Mouse (Mus musculus) small intestine, adult 2 months (tissue): ENCODE results near the gene Pgc.

ENCODE experiments used
- CTCF ChIP-seq: fragments of 200-500 bp; IDR thresholded peaks from 2 replicates; pipeline ENCODE4 v1.5.1; 2012; ENCODE audit warnings: low read depth, mild to moderate bottlenecking, control low read depth, inconsistent platforms, low read length, moderate library complexity, mixed read lengths; ENCODE audit not compliant: insufficient replicate concordance, insufficient read length; ENCODE audit errors: extremely low read depth
- POLR2A ChIP-seq: fragments of 200-500 bp; IDR thresholded peaks from 2 replicates; pipeline ENCODE4 v1.6.1; 2012; ENCODE audit warnings: low read depth, mild to moderate bottlenecking, control low read depth, inconsistent platforms, low read length, moderate library complexity

DNA sequence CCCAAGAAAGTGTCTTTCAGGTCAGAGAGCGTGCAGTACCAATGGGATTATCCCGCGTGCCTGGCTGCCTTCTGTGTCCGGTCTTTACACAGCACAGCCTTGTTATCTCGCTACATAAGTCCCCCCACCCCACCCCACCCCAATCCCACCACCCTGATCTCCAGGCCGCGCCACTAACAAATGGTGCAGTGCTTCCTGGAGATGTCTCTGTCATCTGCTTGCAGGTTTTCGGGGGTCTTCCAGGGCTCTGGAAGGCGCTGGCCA is 38.4 kb upstream of the Pgc start, which contains the start of gene Tomm6:
- TF ChIP-seq CTCF, result no peak
- 0 out of 2 replicates have a peak, but pooled peaks have one; percentile 2 for TF ChIP-seq POLR2A
